Mouse (Mus musculus): ENCODE data around the gene Safb. TPM values are rescaled to one million over a fixed set of nuclear protein-coding genes. Genes with fewer than 3 reads are reported as not detected.

Gene Safb
- polyA plus RNA-seq, 1 experiment: 696 TPM

DNA sequence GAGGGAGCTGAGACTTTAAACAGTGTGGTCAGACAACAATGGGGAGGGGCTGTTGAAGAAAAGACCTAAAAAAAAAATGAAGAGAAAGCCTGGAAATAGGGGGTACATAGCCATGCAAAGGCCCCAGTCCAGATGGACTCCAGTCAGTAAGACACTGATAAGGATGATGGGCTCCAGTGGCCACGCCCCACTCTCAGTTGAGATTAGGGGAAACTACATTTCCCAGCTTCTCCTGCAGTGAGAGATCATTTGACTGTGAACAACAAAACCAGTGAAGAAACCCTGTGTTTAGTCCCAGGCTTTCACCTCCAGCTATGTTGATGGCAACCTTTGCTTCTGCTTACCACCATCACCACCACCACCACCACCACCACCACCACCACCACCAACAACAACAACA lies 38.7 kb upstream of the Safb start:
- Histone ChIP-seq H3K27ac (ENCODE audit: insufficient read depth, low read depth, low read length) (no peak overlapping the region), H3K4me3 (ENCODE audit: insufficient read depth, low read depth, low read length) (no peak overlapping the region), H3K4me1 (ENCODE audit: control insufficient read depth, insufficient read depth, low read length) (peaks cover 24% of the 10 kb centered on the region)
- TF ChIP-seq POLR2A (IDR thresholded peaks at IDR 0.05; ENCODE audit: insufficient read depth, low read depth, low read length) (no peak), CTCF (IDR thresholded peaks at IDR 0.05; ENCODE audit: insufficient read depth, low read depth, low read length) (no peak)
- 96% methylated on average over 1 of the region's 1 CpGs for WGBS

DNA sequence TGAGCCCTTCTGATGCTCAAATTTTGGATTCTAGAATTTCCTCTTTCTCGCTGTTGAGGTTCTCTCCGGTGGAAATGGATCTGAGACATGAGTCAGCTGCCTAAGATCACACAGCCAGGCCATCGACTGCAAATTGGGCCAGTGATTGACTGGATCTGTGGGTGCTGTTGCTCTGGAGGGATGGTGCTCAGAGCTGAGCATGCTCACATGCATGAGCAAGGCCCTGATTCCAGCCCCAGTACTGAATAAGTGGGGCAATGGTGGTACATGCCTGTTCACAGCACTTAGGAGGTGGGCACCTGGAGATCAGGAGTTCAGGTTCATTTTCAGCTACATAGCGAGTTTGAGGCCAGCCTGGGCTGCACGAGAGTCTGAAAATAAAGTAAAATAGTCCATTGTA lies 38.0 kb upstream of the Safb start:
- Histone ChIP-seq H3K27ac (ENCODE audit: insufficient read depth, low read depth, low read length) (no peak overlapping the region), H3K4me1 (ENCODE audit: control insufficient read depth, insufficient read depth, low read length) (peaks cover 29% of the 10 kb centered on the region), H3K4me3 (ENCODE audit: insufficient read depth, low read depth, low read length) (no peak overlapping the region)
- 70% methylated on average over 5 of the region's 5 CpGs for WGBS
- TF ChIP-seq CTCF (IDR thresholded peaks at IDR 0.05; ENCODE audit: insufficient read depth, low read depth, low read length) (no peak), POLR2A (IDR thresholded peaks at IDR 0.05; ENCODE audit: insufficient read depth, low read depth, low read length) (no peak)

DNA sequence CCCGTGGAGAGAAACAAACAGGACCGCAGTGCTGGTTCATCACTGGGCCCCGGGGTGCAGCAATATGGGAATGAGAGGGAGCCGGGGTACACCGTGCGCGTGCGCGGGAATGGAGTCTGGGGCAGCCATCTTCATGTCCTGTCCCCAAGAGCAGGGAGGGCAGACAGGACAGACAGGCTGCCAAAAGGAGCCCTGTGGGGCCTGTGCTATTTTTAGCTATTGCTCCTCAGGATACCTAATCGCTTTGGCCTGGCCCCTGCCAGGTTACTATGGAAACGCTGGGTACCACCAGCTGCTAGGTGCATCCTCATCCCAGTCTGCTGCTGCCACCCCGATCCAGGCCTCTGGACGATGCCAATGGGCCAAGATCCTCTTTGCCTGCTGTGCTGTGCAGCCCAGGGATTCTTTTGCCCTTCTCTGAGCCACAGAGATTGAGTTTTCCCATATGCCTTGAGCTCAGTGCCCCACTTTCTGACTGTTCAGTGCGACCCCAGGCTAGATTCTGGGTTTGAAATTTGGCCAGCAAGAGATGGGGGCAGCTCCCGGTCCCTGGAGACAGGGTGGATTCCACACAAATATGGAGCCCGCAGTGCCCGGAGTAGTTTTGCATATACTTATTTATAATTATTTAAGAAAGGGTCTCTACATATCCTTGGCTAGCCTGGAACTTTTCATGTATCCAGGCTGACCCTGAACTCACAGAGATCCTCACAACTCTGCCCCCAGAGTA lies 37.3 kb upstream of the Safb start:
- no peak for TF ChIP-seq POLR2A (IDR thresholded peaks at IDR 0.05; ENCODE audit: insufficient read depth, low read depth, low read length)
- TF ChIP-seq CTCF (IDR thresholded peaks at IDR 0.05; ENCODE audit: insufficient read depth, low read depth, low read length): no peak
- Histone ChIP-seq H3K4me1 (ENCODE audit: control insufficient read depth, insufficient read depth, low read length) (peaks cover 33% of the 10 kb centered on the region), H3K27ac (ENCODE audit: insufficient read depth, low read depth, low read length) (no peak overlapping the region), H3K4me3 (ENCODE audit: insufficient read depth, low read depth, low read length) (no peak overlapping the region)
- 52% methylated on average over 17 of the region's 17 CpGs for WGBS

GRCm38 (mm10) chr17:56547846-56548604 lies 36.6 kb upstream of the Safb start:
- no peak overlapping the region for H3K4me3 ChIP-seq (ENCODE audit: insufficient read depth, low read depth, low read length)
- WGBS: 81% methylated on average over 9 of the region's 9 CpGs
- H3K4me1 ChIP-seq (ENCODE audit: control insufficient read depth, insufficient read depth, low read length): peaks cover 33% of the 10 kb centered on the region
- H3K27ac ChIP-seq (ENCODE audit: insufficient read depth, low read depth, low read length): no peak overlapping the region
- TF ChIP-seq CTCF (IDR thresholded peaks at IDR 0.05; ENCODE audit: insufficient read depth, low read depth, low read length) (no peak), POLR2A (IDR thresholded peaks at IDR 0.05; ENCODE audit: insufficient read depth, low read depth, low read length) (no peak)

- peaks cover 30% of the 10 kb centered on the region for H3K4me1 ChIP-seq (ENCODE audit: control insufficient read depth, insufficient read depth, low read length)
- H3K27ac ChIP-seq (ENCODE audit: insufficient read depth, low read depth, low read length): no peak overlapping the region
- 47% methylated on average over 4 of the region's 4 CpGs for WGBS
- H3K4me3 ChIP-seq (ENCODE audit: insufficient read depth, low read depth, low read length): no peak overlapping the region
- TF ChIP-seq POLR2A (IDR thresholded peaks at IDR 0.05; ENCODE audit: insufficient read depth, low read depth, low read length) (no peak), CTCF (IDR thresholded peaks at IDR 0.05; ENCODE audit: insufficient read depth, low read depth, low read length) (no peak)
Measured at GRCm38 (mm10) chr17:56548605-56549105, 36.0 kb upstream of the Safb start.

- no peak overlapping the region for H3K4me3 ChIP-seq (ENCODE audit: insufficient read depth, low read depth, low read length)
- peak overlapping the region; percentile 36; the same call in 1 of the 2 replicates for H3K27ac ChIP-seq (ENCODE audit: insufficient read depth, low read depth, low read length)
- no peak for TF ChIP-seq CTCF (IDR thresholded peaks at IDR 0.05; ENCODE audit: insufficient read depth, low read depth, low read length)
- TF ChIP-seq POLR2A (IDR thresholded peaks at IDR 0.05; ENCODE audit: insufficient read depth, low read depth, low read length): no peak
- WGBS: 67% methylated on average over 12 of the region's 12 CpGs
- peaks cover 30% of the 10 kb centered on the region for H3K4me1 ChIP-seq (ENCODE audit: control insufficient read depth, insufficient read depth, low read length)
Measured at GRCm38 (mm10) chr17:56550784-56551475, 33.7 kb upstream of the Safb start.

- WGBS: 51% methylated on average over 6 of the region's 6 CpGs
- TF ChIP-seq CTCF (IDR thresholded peaks at IDR 0.05; ENCODE audit: insufficient read depth, low read depth, low read length) (no peak), POLR2A (IDR thresholded peaks at IDR 0.05; ENCODE audit: insufficient read depth, low read depth, low read length) (no peak)
- H3K4me3 ChIP-seq (ENCODE audit: insufficient read depth, low read depth, low read length): no peak overlapping the region
- H3K27ac ChIP-seq (ENCODE audit: insufficient read depth, low read depth, low read length): peak overlapping the region; percentile 36
- H3K4me1 ChIP-seq (ENCODE audit: control insufficient read depth, insufficient read depth, low read length): peaks cover 25% of the 10 kb centered on the region
Measured at GRCm38 (mm10) chr17:56551841-56552581, 32.6 kb upstream of the Safb start.

DNA sequence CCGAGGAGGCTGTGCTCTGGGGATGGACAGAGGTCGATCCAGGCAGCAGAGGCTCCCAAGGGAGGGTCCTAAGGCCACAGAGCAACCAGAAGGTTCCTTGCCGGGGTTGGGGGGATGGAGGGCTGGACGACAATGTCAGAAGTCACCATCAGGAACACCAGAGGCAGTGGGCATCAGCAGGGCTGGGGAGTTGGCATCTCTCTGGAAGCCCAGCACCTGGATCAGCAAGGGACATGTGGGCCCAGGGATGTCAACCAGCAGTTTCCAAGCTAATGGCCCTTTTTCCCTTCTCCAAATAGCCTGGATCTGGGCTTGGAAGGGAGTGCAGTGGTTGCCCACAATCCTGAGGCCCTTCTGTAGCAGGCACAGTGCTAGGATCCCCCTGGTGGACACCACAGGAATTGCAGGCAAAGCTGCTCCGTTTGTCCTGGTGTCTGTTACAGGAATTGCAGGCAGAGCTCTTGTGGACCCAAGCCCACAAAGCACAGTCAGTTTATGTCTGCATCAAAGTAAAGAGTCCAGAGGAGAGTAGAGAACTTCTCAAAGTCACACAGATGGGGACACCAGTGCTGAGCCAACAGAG lies 31.8 kb upstream of the Safb start:
- WGBS: 37% methylated on average over 5 of the region's 5 CpGs
- TF ChIP-seq CTCF (IDR thresholded peaks at IDR 0.05; ENCODE audit: insufficient read depth, low read depth, low read length) (peak; percentile 99), POLR2A (IDR thresholded peaks at IDR 0.05; ENCODE audit: insufficient read depth, low read depth, low read length) (no peak)
- Histone ChIP-seq H3K4me1 (ENCODE audit: control insufficient read depth, insufficient read depth, low read length) (peaks cover 20% of the 10 kb centered on the region), H3K4me3 (ENCODE audit: insufficient read depth, low read depth, low read length) (no peak overlapping the region), H3K27ac (ENCODE audit: insufficient read depth, low read depth, low read length) (0 out of 2 replicates have a peak overlapping the region, but pooled peaks have one; percentile 17)
